Mouse (Mus musculus): ENCODE data around the gene Dynlt1f. TPM values are rescaled to one million over a fixed set of nuclear protein-coding genes. Genes with fewer than 3 reads are reported as not detected.
"Not testable (repeated sequence)": the region's sequence is repeated elsewhere in the genome, so short reads cannot be mapped to it uniquely, and the experiment has no call there.

The Dynlt1f gene
- total and polyA plus RNA-seq, 2 experiments from 2014 or later: 111 to 244 TPM

GRCm38 (mm10) chr17:6665389-6665788, 9.7 kb upstream of the Dynlt1f start:
- H3K27ac ChIP-seq (ENCODE audit: low read depth, low read length); H3K36me3 ChIP-seq (ENCODE audit: insufficient read depth); H3K4me3 ChIP-seq (ENCODE audit: low read depth, low read length); DNase-seq; ATAC-seq; H3K27me3 ChIP-seq (ENCODE audit: insufficient read depth, low read length); H3K9ac ChIP-seq; H3K4me2 ChIP-seq (ENCODE audit: low read depth); H3K4me1 ChIP-seq (ENCODE audit: insufficient read depth); H3K9me3 ChIP-seq (ENCODE audit: low read length): not testable (repeated sequence)
- WGBS: 94% methylated on average over 4 of the region's 5 CpGs

DNA sequence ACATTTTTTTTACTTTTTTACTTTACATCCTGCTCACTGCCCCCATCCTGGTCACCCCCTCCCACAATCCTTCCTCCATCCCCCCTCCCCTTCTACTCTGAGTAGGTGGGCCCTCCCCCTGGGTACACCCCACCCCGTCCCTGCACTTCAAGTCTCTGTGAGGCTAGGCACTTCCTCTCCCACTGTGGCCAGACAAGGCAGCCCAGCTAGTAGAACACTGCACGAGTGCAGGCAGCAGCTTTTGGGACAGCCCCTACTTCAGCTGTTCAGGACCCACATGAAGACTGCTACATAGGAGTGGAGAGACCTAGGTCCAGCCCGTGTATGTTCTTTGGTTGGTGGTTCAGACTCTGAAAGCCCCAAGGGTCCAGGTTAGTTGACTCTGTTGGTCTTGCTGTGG, 7.1 kb upstream of the Dynlt1f start:
- WGBS: 68% methylated on average over 3 of the region's 3 CpGs
- DNase-seq; H3K27me3 ChIP-seq (ENCODE audit: insufficient read depth, low read length); ATAC-seq; H3K9ac ChIP-seq; H3K4me1 ChIP-seq (ENCODE audit: insufficient read depth); H3K4me3 ChIP-seq (ENCODE audit: low read depth, low read length); H3K4me2 ChIP-seq (ENCODE audit: low read depth); H3K36me3 ChIP-seq (ENCODE audit: insufficient read depth); H3K9me3 ChIP-seq (ENCODE audit: low read length); H3K27ac ChIP-seq (ENCODE audit: low read depth, low read length): not testable (repeated sequence)

DNA sequence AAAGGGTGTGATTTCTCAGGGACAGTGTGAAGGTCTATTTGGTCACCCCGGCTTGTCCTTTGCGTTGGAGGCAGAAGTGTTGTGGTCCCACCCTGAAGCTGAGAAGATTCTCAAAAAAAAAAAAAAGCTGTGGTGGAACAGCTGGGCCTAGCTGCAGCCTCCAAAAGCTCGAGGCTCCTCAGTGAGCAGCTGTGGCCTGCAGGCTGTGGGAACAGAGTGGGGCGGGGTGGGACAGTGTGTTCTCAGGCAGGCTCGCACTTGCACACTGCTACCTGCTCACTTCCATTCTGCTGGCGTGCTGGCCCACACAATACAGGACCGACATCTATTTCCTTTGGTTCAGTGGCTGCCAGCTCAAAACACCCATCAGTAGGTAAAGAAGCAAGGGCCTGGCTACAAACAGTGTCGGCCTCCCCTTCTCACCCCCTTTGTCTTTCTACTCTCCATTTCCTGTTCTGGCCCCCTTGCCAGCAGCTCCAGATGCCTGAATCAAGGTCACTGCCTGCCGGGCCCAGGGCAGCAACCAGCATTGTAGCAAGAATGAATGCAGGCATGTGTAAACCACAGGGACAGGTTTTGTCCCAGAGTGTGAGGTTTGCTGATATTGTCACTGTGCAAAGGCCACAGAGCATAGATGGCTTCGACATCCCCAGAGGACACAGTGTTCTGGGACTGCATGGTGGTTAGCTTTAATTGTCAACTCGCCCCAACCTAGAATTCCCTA, 5.6 kb upstream of the Dynlt1f start:
- not testable (repeated sequence) for H3K27ac ChIP-seq (ENCODE audit: low read depth, low read length); DNase-seq; H3K4me1 ChIP-seq (ENCODE audit: insufficient read depth); ATAC-seq; H3K4me3 ChIP-seq (ENCODE audit: low read depth, low read length); H3K36me3 ChIP-seq (ENCODE audit: insufficient read depth); H3K9me3 ChIP-seq (ENCODE audit: low read length); H3K9ac ChIP-seq; H3K4me2 ChIP-seq (ENCODE audit: low read depth); H3K27me3 ChIP-seq (ENCODE audit: insufficient read depth, low read length)
- 46% methylated on average over 6 of the region's 11 CpGs for WGBS

DNA sequence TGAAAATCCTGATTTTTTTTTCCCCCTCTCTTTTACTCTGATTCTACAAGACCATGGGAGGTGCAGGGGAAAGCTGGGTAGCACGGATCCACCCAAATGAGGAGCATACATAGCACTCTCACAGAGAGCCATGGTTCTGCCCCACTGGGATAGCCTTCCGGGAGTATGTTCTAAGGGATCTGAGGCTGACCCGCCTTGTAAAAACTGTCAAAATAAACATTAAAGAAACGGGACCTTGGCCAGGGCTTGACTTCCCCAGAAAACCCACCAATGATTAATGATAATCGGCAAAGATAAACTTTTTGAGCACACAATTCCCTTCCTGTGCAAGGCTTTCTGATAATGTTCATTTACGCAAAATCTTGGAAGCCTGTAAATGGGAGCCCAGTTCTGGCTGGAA, 4.9 kb upstream of the Dynlt1f start:
- not testable (repeated sequence) for H3K27ac ChIP-seq (ENCODE audit: low read depth, low read length); ATAC-seq; H3K9ac ChIP-seq; H3K9me3 ChIP-seq (ENCODE audit: low read length); DNase-seq; H3K27me3 ChIP-seq (ENCODE audit: insufficient read depth, low read length); H3K4me1 ChIP-seq (ENCODE audit: insufficient read depth); H3K36me3 ChIP-seq (ENCODE audit: insufficient read depth); H3K4me2 ChIP-seq (ENCODE audit: low read depth); H3K4me3 ChIP-seq (ENCODE audit: low read depth, low read length)
- WGBS: 85% methylated on average over 6 of the region's 6 CpGs

- H3K4me2 ChIP-seq (ENCODE audit: low read depth); DNase-seq; H3K9me3 ChIP-seq (ENCODE audit: low read length); H3K4me3 ChIP-seq (ENCODE audit: low read depth, low read length); ATAC-seq; H3K9ac ChIP-seq; H3K27ac ChIP-seq (ENCODE audit: low read depth, low read length); H3K4me1 ChIP-seq (ENCODE audit: insufficient read depth); H3K36me3 ChIP-seq (ENCODE audit: insufficient read depth); H3K27me3 ChIP-seq (ENCODE audit: insufficient read depth, low read length): not testable (repeated sequence)
- 87% methylated on average over 3 of the region's 7 CpGs for WGBS
Observed at GRCm38 (mm10) chr17:6658801-6659200, 3.1 kb upstream of the Dynlt1f start, which contains the start of gene Sytl3. Gene Sytl3 (plus strand): TSS chr17:6659093.

DNA sequence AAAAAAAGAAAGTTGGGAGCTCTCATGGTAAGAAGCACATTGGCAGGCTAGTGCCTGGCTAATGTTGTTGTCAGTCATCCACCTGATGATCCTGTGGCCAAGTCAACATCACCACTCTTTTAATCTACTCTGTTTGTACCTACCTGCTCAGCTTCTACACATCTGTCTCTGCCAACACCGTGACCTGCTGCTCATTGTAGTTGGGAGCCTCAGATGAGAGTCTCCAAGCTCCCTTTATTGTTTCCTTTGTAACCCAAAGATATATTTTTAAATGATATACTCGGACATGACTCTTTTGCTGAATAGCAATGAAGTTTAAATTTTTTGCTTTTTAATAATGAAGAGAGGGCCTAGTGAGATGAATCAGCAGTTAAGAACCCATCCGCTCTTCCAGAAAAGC, 771 bp upstream of the Dynlt1f start:
- H3K9ac ChIP-seq; H3K4me2 ChIP-seq (ENCODE audit: low read depth); H3K4me3 ChIP-seq (ENCODE audit: low read depth, low read length); H3K27ac ChIP-seq (ENCODE audit: low read depth, low read length); H3K27me3 ChIP-seq (ENCODE audit: insufficient read depth, low read length); H3K36me3 ChIP-seq (ENCODE audit: insufficient read depth); DNase-seq; H3K4me1 ChIP-seq (ENCODE audit: insufficient read depth); ATAC-seq; H3K9me3 ChIP-seq (ENCODE audit: low read length): not testable (repeated sequence)
- 90% methylated on average over 1 of the region's 3 CpGs for WGBS

DNA sequence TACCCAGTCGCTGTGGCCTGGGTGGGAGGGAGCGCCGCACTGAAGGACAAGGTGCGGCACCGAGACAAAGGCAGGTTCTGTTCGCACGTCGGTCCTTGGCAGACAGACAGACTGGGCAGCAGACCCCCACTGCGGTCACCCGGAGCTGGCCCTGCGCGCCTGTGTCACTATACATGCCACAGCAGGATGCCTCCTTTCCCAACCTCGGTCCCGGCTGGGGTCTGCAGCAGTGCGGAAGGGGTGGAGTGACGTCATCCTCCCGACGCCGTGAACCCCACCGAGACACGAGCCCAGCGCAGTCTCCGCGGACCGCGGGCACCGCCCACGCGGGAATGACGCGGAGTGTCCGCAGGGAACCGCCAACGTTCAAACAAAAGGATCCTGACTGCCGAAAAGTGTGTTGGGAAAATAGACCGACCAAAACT, 601 bp downstream of the Dynlt1f start:
- not testable (repeated sequence) for H3K36me3 ChIP-seq (ENCODE audit: insufficient read depth); H3K27me3 ChIP-seq (ENCODE audit: insufficient read depth, low read length); H3K9me3 ChIP-seq (ENCODE audit: low read length); H3K4me1 ChIP-seq (ENCODE audit: insufficient read depth)
- ATAC-seq (peak; percentile 96), DNase-seq (peak; percentile 96)
- Histone ChIP-seq H3K4me2 (ENCODE audit: low read depth) (peak overlapping the region; percentile 49), H3K4me3 (ENCODE audit: low read depth, low read length) (peak overlapping the region; percentile 36), H3K9ac (peak overlapping the region; percentile 64), H3K27ac (ENCODE audit: low read depth, low read length) (peak overlapping the region; percentile 73)
- under 1% methylated on average over 33 of the region's 36 CpGs for WGBS

GRCm38 (mm10) chr17:6653341-6653946, 2.3 kb downstream of the Dynlt1f start:
- H3K4me3 ChIP-seq (ENCODE audit: low read depth, low read length); H3K9me3 ChIP-seq (ENCODE audit: low read length); H3K27me3 ChIP-seq (ENCODE audit: insufficient read depth, low read length); H3K36me3 ChIP-seq (ENCODE audit: insufficient read depth); H3K4me2 ChIP-seq (ENCODE audit: low read depth); DNase-seq; H3K9ac ChIP-seq; ATAC-seq; H3K4me1 ChIP-seq (ENCODE audit: insufficient read depth); H3K27ac ChIP-seq (ENCODE audit: low read depth, low read length): not testable (repeated sequence)
- 78% methylated on average over 4 of the region's 5 CpGs for WGBS

DNA sequence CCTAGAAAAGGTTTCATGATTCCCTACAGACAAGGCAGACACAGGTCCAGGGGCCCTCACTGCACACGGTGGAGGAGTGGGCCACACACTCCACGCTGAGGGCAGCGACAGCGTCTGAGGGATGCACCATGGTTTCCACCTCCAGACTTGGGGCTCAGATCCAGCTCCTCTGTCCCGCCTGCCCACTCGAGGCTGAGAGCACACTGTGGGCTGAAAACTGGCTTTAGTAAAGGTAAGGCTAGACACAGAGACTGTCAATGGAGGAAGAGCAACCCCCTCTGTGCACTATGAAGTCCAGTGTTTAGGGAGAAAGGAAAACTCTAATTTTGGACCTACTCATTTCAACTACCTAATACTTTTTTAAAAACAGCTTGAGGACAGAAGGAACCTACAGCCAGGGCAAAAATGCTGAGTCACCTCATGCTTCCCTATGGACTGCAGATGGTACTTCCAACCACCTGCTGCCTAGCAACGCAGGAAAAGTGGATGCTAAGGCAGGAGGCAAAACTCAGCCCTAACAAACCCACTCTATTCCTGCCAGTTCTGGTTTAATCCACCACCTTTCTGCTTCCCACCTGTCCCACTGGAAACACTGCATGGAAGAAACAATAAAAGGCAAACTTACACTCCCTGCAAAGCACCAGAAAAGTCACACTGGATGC, 4.7 kb downstream of the Dynlt1f start:
- H3K4me1 ChIP-seq (ENCODE audit: insufficient read depth); DNase-seq; H3K27me3 ChIP-seq (ENCODE audit: insufficient read depth, low read length); ATAC-seq; H3K9ac ChIP-seq; H3K27ac ChIP-seq (ENCODE audit: low read depth, low read length); H3K4me2 ChIP-seq (ENCODE audit: low read depth); H3K4me3 ChIP-seq (ENCODE audit: low read depth, low read length); H3K36me3 ChIP-seq (ENCODE audit: insufficient read depth); H3K9me3 ChIP-seq (ENCODE audit: low read length): not testable (repeated sequence)
- 80% methylated on average over 5 of the region's 7 CpGs for WGBS

DNA sequence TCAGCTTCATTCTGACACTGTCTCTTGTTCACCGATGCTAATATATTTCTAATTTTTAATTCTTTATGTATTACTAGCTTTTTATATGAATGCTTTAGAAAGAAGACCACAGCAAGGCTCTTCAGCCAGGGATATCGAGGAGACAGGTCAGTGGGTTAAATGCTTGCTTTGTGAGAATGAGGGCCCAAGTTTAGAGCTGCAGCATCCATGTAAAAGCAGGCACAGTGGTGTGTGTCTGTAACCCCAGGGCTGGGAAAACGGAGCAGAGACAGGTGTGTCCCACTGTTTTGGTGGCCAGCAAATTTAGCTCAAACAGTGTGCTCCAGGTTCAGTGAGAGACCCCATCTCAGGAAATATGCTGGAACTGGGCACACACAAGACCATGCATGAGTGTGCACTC, 8.2 kb downstream of the Dynlt1f start:
- H3K9ac ChIP-seq; H3K36me3 ChIP-seq (ENCODE audit: insufficient read depth); H3K27me3 ChIP-seq (ENCODE audit: insufficient read depth, low read length); H3K4me3 ChIP-seq (ENCODE audit: low read depth, low read length); H3K9me3 ChIP-seq (ENCODE audit: low read length); H3K27ac ChIP-seq (ENCODE audit: low read depth, low read length); H3K4me2 ChIP-seq (ENCODE audit: low read depth); H3K4me1 ChIP-seq (ENCODE audit: insufficient read depth); ATAC-seq; DNase-seq: not testable (repeated sequence)
- 88% methylated on average over 3 of the region's 3 CpGs for WGBS
